Mouse (Mus musculus) embryonic fibroblast, embryonic 13.5 days (primary cell): Measurements from ENCODE around the gene Fhit.

Source experiments
- CTCF ChIP-seq: IDR thresholded peaks from 2 replicates; pipeline ENCODE4 v1.5.1; 2011; ENCODE audit warnings: mild to moderate bottlenecking, control low read depth, low read length, moderate library complexity, borderline replicate concordance; ENCODE audit not compliant: insufficient read depth
- POLR2A ChIP-seq: IDR thresholded peaks from 2 replicates; pipeline ENCODE4 v1.6.1; 2011; ENCODE audit warnings: low read depth, mild to moderate bottlenecking, control low read depth, low read length, moderate library complexity

DNA sequence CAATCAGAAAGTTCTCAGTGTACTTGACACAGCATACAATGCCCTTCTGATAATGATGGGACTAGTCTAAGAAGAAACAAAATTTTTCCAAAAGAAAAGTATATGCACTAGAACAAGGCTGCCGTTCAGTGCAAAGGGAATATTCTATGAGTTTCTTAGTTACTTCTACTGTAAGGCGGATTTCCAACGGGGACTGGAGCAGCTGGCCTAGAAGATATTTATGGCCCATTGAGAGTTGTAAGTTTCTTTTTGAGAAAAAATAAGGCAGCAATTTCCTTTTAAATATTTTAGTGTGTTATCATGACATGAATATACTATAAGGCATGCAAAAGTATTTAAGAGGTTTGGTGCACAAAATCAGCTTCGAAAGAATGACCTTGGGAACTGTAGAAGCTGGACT lies 1410.5 kb downstream of the Fhit start:
- no peak for TF ChIP-seq CTCF
- no peak for TF ChIP-seq POLR2A
